Mouse (Mus musculus): Measurements from ENCODE around the gene Camta1. TPM values are rescaled to one million over a fixed set of nuclear protein-coding genes. Genes with fewer than 3 reads are reported as not detected.

The Camta1 gene
- polyA plus RNA-seq, 1 experiment, result 27.1 TPM

GRCm38 (mm10) chr4:151139053-151139840, 722.4 kb downstream of the Camta1 start:
- 13% methylated on average over 20 of the region's 20 CpGs for WGBS
- no peaks in the 10 kb centered on the region; the same call in 1 of the 2 replicates for H3K27me3 ChIP-seq (ENCODE audit: control insufficient read depth, insufficient read depth, low read length)
- no peaks in the 10 kb centered on the region for H3K4me1 ChIP-seq (replicated peaks; ENCODE audit: control insufficient read depth, insufficient read depth, low read length)
- no peaks in the 10 kb centered on the region for H3K36me3 ChIP-seq (ENCODE audit: control insufficient read depth, insufficient read depth, low read length)
- H3K4me3 ChIP-seq (ENCODE audit: control insufficient read depth, insufficient read depth, low read length), result no peak overlapping the region
- H3K27ac ChIP-seq (ENCODE audit: control insufficient read depth, insufficient read depth, low read length), result no peak overlapping the region
- TF ChIP-seq POLR2A (IDR thresholded peaks at IDR 0.05; ENCODE audit: control insufficient read depth, extremely low read depth, insufficient read depth, low read length, poor library complexity), result no peak
- peak; percentile 79 for TF ChIP-seq CTCF (IDR thresholded peaks at IDR 0.05; ENCODE audit: borderline replicate concordance, control insufficient read depth, extremely low read depth, insufficient read depth, low read length, poor library complexity)
- DNase-seq, result peak; percentile 38

- TF ChIP-seq POLR2A (IDR thresholded peaks at IDR 0.05; ENCODE audit: control insufficient read depth, extremely low read depth, insufficient read depth, low read length, poor library complexity), result no peak
- no peak for TF ChIP-seq CTCF (IDR thresholded peaks at IDR 0.05; ENCODE audit: borderline replicate concordance, control insufficient read depth, extremely low read depth, insufficient read depth, low read length, poor library complexity)
- H3K27me3 ChIP-seq (ENCODE audit: control insufficient read depth, insufficient read depth, low read length), result no peaks in the 10 kb centered on the region; the same call in 1 of the 2 replicates
- no peaks in the 10 kb centered on the region for H3K36me3 ChIP-seq (ENCODE audit: control insufficient read depth, insufficient read depth, low read length)
- DNase-seq, result no peak
- H3K27ac ChIP-seq (ENCODE audit: control insufficient read depth, insufficient read depth, low read length), result no peak overlapping the region
- WGBS, result 24% methylated on average over 2 of the region's 2 CpGs
- no peaks in the 10 kb centered on the region for H3K4me1 ChIP-seq (replicated peaks; ENCODE audit: control insufficient read depth, insufficient read depth, low read length)
- no peak overlapping the region for H3K4me3 ChIP-seq (ENCODE audit: control insufficient read depth, insufficient read depth, low read length)
Observed at GRCm38 (mm10) chr4:151138586-151138985, 723.1 kb downstream of the Camta1 start.

- WGBS, result 21% methylated on average over 10 of the region's 10 CpGs
- Histone ChIP-seq H3K36me3 (ENCODE audit: control insufficient read depth, insufficient read depth, low read length) (no peaks in the 10 kb centered on the region), H3K4me1 (replicated peaks; ENCODE audit: control insufficient read depth, insufficient read depth, low read length) (no peaks in the 10 kb centered on the region), H3K27ac (ENCODE audit: control insufficient read depth, insufficient read depth, low read length) (no peak overlapping the region), H3K27me3 (ENCODE audit: control insufficient read depth, insufficient read depth, low read length) (no peaks in the 10 kb centered on the region; the same call in 1 of the 2 replicates), H3K4me3 (ENCODE audit: control insufficient read depth, insufficient read depth, low read length) (no peak overlapping the region)
- no peak for DNase-seq
- TF ChIP-seq CTCF (IDR thresholded peaks at IDR 0.05; ENCODE audit: borderline replicate concordance, control insufficient read depth, extremely low read depth, insufficient read depth, low read length, poor library complexity) (no peak), POLR2A (IDR thresholded peaks at IDR 0.05; ENCODE audit: control insufficient read depth, extremely low read depth, insufficient read depth, low read length, poor library complexity) (no peak)
Observed at GRCm38 (mm10) chr4:151138135-151138534, 723.5 kb downstream of the Camta1 start.

- no peak for TF ChIP-seq CTCF (IDR thresholded peaks at IDR 0.05; ENCODE audit: borderline replicate concordance, control insufficient read depth, extremely low read depth, insufficient read depth, low read length, poor library complexity)
- no peak for TF ChIP-seq POLR2A (IDR thresholded peaks at IDR 0.05; ENCODE audit: control insufficient read depth, extremely low read depth, insufficient read depth, low read length, poor library complexity)
- no peaks in the 10 kb centered on the region for H3K36me3 ChIP-seq (ENCODE audit: control insufficient read depth, insufficient read depth, low read length)
- DNase-seq, result no peak
- no peak overlapping the region for H3K27ac ChIP-seq (ENCODE audit: control insufficient read depth, insufficient read depth, low read length)
- no peaks in the 10 kb centered on the region for H3K4me1 ChIP-seq (replicated peaks; ENCODE audit: control insufficient read depth, insufficient read depth, low read length)
- 73% methylated on average over 5 of the region's 5 CpGs for WGBS
- no peaks in the 10 kb centered on the region; the same call in 1 of the 2 replicates for H3K27me3 ChIP-seq (ENCODE audit: control insufficient read depth, insufficient read depth, low read length)
- no peak overlapping the region for H3K4me3 ChIP-seq (ENCODE audit: control insufficient read depth, insufficient read depth, low read length)
Observed at GRCm38 (mm10) chr4:151137701-151138100, 724.0 kb downstream of the Camta1 start.

- TF ChIP-seq POLR2A (IDR thresholded peaks at IDR 0.05; ENCODE audit: control insufficient read depth, extremely low read depth, insufficient read depth, low read length, poor library complexity) (no peak), CTCF (IDR thresholded peaks at IDR 0.05; ENCODE audit: borderline replicate concordance, control insufficient read depth, extremely low read depth, insufficient read depth, low read length, poor library complexity) (no peak)
- no peaks in the 10 kb centered on the region; the same call in 1 of the 2 replicates for H3K27me3 ChIP-seq (ENCODE audit: control insufficient read depth, insufficient read depth, low read length)
- no peak overlapping the region for H3K4me3 ChIP-seq (ENCODE audit: control insufficient read depth, insufficient read depth, low read length)
- H3K4me1 ChIP-seq (replicated peaks; ENCODE audit: control insufficient read depth, insufficient read depth, low read length), result no peaks in the 10 kb centered on the region
- 78% methylated on average over 8 of the region's 8 CpGs for WGBS
- H3K36me3 ChIP-seq (ENCODE audit: control insufficient read depth, insufficient read depth, low read length), result no peaks in the 10 kb centered on the region
- no peak overlapping the region for H3K27ac ChIP-seq (ENCODE audit: control insufficient read depth, insufficient read depth, low read length)
- DNase-seq, result no peak
Observed at GRCm38 (mm10) chr4:151135491-151135890, 726.2 kb downstream of the Camta1 start.

GRCm38 (mm10) chr4:151133760-151134159, 727.9 kb downstream of the Camta1 start:
- Histone ChIP-seq H3K27me3 (ENCODE audit: control insufficient read depth, insufficient read depth, low read length) (no peaks in the 10 kb centered on the region; the same call in 1 of the 2 replicates), H3K4me1 (replicated peaks; ENCODE audit: control insufficient read depth, insufficient read depth, low read length) (no peaks in the 10 kb centered on the region), H3K4me3 (ENCODE audit: control insufficient read depth, insufficient read depth, low read length) (no peak overlapping the region), H3K27ac (ENCODE audit: control insufficient read depth, insufficient read depth, low read length) (no peak overlapping the region), H3K36me3 (ENCODE audit: control insufficient read depth, insufficient read depth, low read length) (no peaks in the 10 kb centered on the region)
- no peak for TF ChIP-seq CTCF (IDR thresholded peaks at IDR 0.05; ENCODE audit: borderline replicate concordance, control insufficient read depth, extremely low read depth, insufficient read depth, low read length, poor library complexity)
- TF ChIP-seq POLR2A (IDR thresholded peaks at IDR 0.05; ENCODE audit: control insufficient read depth, extremely low read depth, insufficient read depth, low read length, poor library complexity), result no peak
- DNase-seq, result no peak
- 51% methylated on average over 4 of the region's 4 CpGs for WGBS
